Mouse (Mus musculus): ENCODE results near the gene Th. TPM values are rescaled to one million over a fixed set of nuclear protein-coding genes. Genes with fewer than 3 reads are reported as not detected.

Th gene
- polyA plus RNA-seq (2014; fragmentation: Illumina TruSeq; extraction: RNeasy Lipid Tissue Mini Kit (QIAGEN cat#74804); ENCODE audit: low replicate concordance), result not detected

DNA sequence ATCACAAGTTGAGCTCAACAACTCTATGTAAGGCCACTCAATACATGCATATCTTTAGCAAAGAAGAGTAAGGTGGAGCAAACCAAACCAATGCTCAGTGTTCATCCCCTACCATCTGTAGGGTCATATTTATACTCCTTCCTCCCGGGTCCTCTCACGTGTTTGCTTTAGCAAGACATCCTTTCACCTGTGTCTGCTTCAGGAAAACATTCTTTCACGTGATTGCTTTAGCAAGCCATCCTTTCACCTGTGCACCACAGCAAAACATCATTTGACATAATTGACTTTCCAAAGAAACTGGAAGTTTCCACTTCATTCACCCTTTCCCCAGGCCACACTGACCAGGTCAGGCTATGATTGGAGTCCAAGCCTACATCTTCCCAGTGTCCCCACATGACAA, at the start of gene Th:
Th (minus strand) TSS at position 101 of the 400 bp plus-strand sequence.

DNA sequence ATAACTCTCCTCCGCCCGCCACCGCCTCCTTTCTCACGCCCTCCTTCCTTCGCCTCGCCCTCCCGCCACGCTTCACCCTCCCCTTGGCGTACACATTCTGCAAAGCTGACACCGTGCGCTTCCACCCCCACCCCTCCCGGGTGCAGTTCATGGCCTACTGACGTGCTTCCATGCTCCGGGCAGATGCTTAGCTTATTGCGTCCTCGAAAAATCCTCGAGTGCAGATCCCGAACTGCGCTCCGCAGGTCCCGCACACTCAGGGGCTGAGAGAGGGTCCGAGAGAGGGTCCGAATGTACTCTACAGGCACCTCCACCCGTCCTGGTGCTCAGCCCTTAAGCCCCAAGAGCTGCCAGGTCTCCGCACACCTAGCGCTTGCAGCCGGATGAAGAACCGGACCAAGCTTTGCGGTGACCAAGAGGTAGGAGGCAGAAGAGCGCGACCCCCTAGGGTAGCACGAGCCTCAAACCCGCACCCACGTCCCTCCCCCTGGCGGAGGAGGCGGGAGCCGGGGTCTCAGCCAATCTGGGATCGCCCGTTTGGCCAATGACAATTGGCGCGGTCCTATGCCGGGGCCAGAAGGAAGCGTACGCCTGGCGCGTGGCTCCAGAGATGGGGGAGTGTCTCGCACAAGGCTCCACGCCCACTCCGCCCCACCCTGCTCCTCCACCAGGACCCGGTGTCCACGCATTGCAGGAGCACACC, 38.0 kb upstream of the Th start, which contains the start of gene Ascl2:
Ascl2 (minus strand) TSS at position 456 of the 703 bp plus-strand sequence.

Other genes with a start within 250 kb of the Th start
- gene Ins2, start 187.7 kb downstream of the Th start, polyA plus RNA-seq (2014; fragmentation: Illumina TruSeq; extraction: RNeasy Lipid Tissue Mini Kit (QIAGEN cat#74804); ENCODE audit: low replicate concordance), result not detected
- 1.6 TPM for gene Ascl2, start 38.1 kb upstream of the Th start, polyA plus RNA-seq (2014; fragmentation: Illumina TruSeq; extraction: RNeasy Lipid Tissue Mini Kit (QIAGEN cat#74804); ENCODE audit: low replicate concordance)
- gene Tspan32, start 73.9 kb upstream of the Th start, polyA plus RNA-seq (2014; fragmentation: Illumina TruSeq; extraction: RNeasy Lipid Tissue Mini Kit (QIAGEN cat#74804); ENCODE audit: low replicate concordance), result 2.0 TPM
- gene Cd81, start 121.6 kb upstream of the Th start, polyA plus RNA-seq (2014; fragmentation: Illumina TruSeq; extraction: RNeasy Lipid Tissue Mini Kit (QIAGEN cat#74804); ENCODE audit: low replicate concordance), result 71.7 TPM
- gene Tssc4, start 138.1 kb upstream of the Th start, polyA plus RNA-seq (2014; fragmentation: Illumina TruSeq; extraction: RNeasy Lipid Tissue Mini Kit (QIAGEN cat#74804); ENCODE audit: low replicate concordance), result not detected
- 3.2 TPM for gene Trpm5, start 163.5 kb upstream of the Th start, polyA plus RNA-seq (2014; fragmentation: Illumina TruSeq; extraction: RNeasy Lipid Tissue Mini Kit (QIAGEN cat#74804); ENCODE audit: low replicate concordance)
- gene Kcnq1, start 175.2 kb upstream of the Th start, polyA plus RNA-seq (2014; fragmentation: Illumina TruSeq; extraction: RNeasy Lipid Tissue Mini Kit (QIAGEN cat#74804); ENCODE audit: low replicate concordance), result 6.8 TPM

All from small intestine, adult 10 weeks (tissue).